Mouse (Mus musculus): ENCODE results near the gene Qtrt1. TPM values are rescaled to one million over a fixed set of nuclear protein-coding genes. Genes with fewer than 3 reads are reported as not detected.
A peak's percentile ranks its signal among the peaks of the same experiment; 100 is the strongest.

Gene Qtrt1
- polyA plus RNA-seq, 1 experiment: 37.5 TPM

GRCm38 (mm10) chr9:21451870-21452269 is 40.2 kb downstream of the Qtrt1 start:
- TF ChIP-seq POLR2A (IDR thresholded peaks at IDR 0.05; ENCODE audit: borderline replicate concordance, insufficient read depth, low read length): no peak
- no peak for TF ChIP-seq CTCF (IDR thresholded peaks at IDR 0.05; ENCODE audit: borderline replicate concordance, insufficient read depth, low read depth, low read length)
- Histone ChIP-seq H3K27ac (ENCODE audit: insufficient read depth, low read length) (no peak overlapping the region), H3K27me3 (ENCODE audit: control insufficient read depth, insufficient read depth, low read length) (no peaks in the 10 kb centered on the region), H3K4me1 (ENCODE audit: control insufficient read depth, insufficient read depth, low read length) (peaks cover 52% of the 10 kb centered on the region), H3K4me3 (replicated peaks; ENCODE audit: insufficient read depth, low read depth, low read length) (no peak overlapping the region)
- DNase-seq: peak in 1 of 2 experiments; percentile 34
- 44% methylated on average over 8 of the region's 8 CpGs for WGBS

- Histone ChIP-seq H3K27me3 (ENCODE audit: control insufficient read depth, insufficient read depth, low read length) (no peaks in the 10 kb centered on the region), H3K27ac (ENCODE audit: insufficient read depth, low read length) (peak overlapping the region; percentile 45; the same call in 1 of the 2 replicates), H3K4me3 (replicated peaks; ENCODE audit: insufficient read depth, low read depth, low read length) (no peak overlapping the region), H3K4me1 (ENCODE audit: control insufficient read depth, insufficient read depth, low read length) (peaks cover 47% of the 10 kb centered on the region)
- no peak for DNase-seq
- TF ChIP-seq POLR2A (IDR thresholded peaks at IDR 0.05; ENCODE audit: borderline replicate concordance, insufficient read depth, low read length): no peak
- no peak for TF ChIP-seq CTCF (IDR thresholded peaks at IDR 0.05; ENCODE audit: borderline replicate concordance, insufficient read depth, low read depth, low read length)
- 48% methylated on average over 7 of the region's 7 CpGs for WGBS
Observed at GRCm38 (mm10) chr9:21453003-21453402, 41.4 kb downstream of the Qtrt1 start.

GRCm38 (mm10) chr9:21453459-21453858 is 41.8 kb downstream of the Qtrt1 start:
- Histone ChIP-seq H3K4me1 (ENCODE audit: control insufficient read depth, insufficient read depth, low read length) (peaks cover 44% of the 10 kb centered on the region), H3K27ac (ENCODE audit: insufficient read depth, low read length) (peak overlapping the region; percentile 45; the same call in 1 of the 2 replicates), H3K4me3 (replicated peaks; ENCODE audit: insufficient read depth, low read depth, low read length) (no peak overlapping the region), H3K27me3 (ENCODE audit: control insufficient read depth, insufficient read depth, low read length) (no peaks in the 10 kb centered on the region)
- 57% methylated on average over 2 of the region's 2 CpGs for WGBS
- peak in 1 of 2 experiments; percentile 28 for DNase-seq
- TF ChIP-seq POLR2A (IDR thresholded peaks at IDR 0.05; ENCODE audit: borderline replicate concordance, insufficient read depth, low read length): no peak
- no peak for TF ChIP-seq CTCF (IDR thresholded peaks at IDR 0.05; ENCODE audit: borderline replicate concordance, insufficient read depth, low read depth, low read length)

GRCm38 (mm10) chr9:21454556-21454955 is 42.9 kb downstream of the Qtrt1 start:
- no peak for TF ChIP-seq POLR2A (IDR thresholded peaks at IDR 0.05; ENCODE audit: borderline replicate concordance, insufficient read depth, low read length)
- TF ChIP-seq CTCF (IDR thresholded peaks at IDR 0.05; ENCODE audit: borderline replicate concordance, insufficient read depth, low read depth, low read length): no peak
- H3K4me3 ChIP-seq (replicated peaks; ENCODE audit: insufficient read depth, low read depth, low read length): no peak overlapping the region
- WGBS: 38% methylated on average over 4 of the region's 4 CpGs
- H3K27me3 ChIP-seq (ENCODE audit: control insufficient read depth, insufficient read depth, low read length): no peaks in the 10 kb centered on the region
- H3K27ac ChIP-seq (ENCODE audit: insufficient read depth, low read length): 0 out of 2 replicates have a peak overlapping the region, but pooled peaks have one; percentile 40
- peaks cover 37% of the 10 kb centered on the region for H3K4me1 ChIP-seq (ENCODE audit: control insufficient read depth, insufficient read depth, low read length)
- no peak for DNase-seq

GRCm38 (mm10) chr9:21455103-21455770 is 43.6 kb downstream of the Qtrt1 start:
- no peak overlapping the region for H3K27ac ChIP-seq (ENCODE audit: insufficient read depth, low read length)
- TF ChIP-seq POLR2A (IDR thresholded peaks at IDR 0.05; ENCODE audit: borderline replicate concordance, insufficient read depth, low read length) (no peak), CTCF (IDR thresholded peaks at IDR 0.05; ENCODE audit: borderline replicate concordance, insufficient read depth, low read depth, low read length) (no peak)

GRCm38 (mm10) chr9:21456246-21456929 is 44.8 kb downstream of the Qtrt1 start:
- no peak for DNase-seq
- Histone ChIP-seq H3K27me3 (ENCODE audit: control insufficient read depth, insufficient read depth, low read length) (no peaks in the 10 kb centered on the region), H3K27ac (ENCODE audit: insufficient read depth, low read length) (no peak overlapping the region), H3K4me3 (replicated peaks; ENCODE audit: insufficient read depth, low read depth, low read length) (no peak overlapping the region), H3K4me1 (ENCODE audit: control insufficient read depth, insufficient read depth, low read length) (peaks cover 26% of the 10 kb centered on the region)
- WGBS: 86% methylated on average over 7 of the region's 7 CpGs
- no peak for TF ChIP-seq CTCF (IDR thresholded peaks at IDR 0.05; ENCODE audit: borderline replicate concordance, insufficient read depth, low read depth, low read length)
- no peak for TF ChIP-seq POLR2A (IDR thresholded peaks at IDR 0.05; ENCODE audit: borderline replicate concordance, insufficient read depth, low read length)

More at GRCm38 (mm10) chr9:21455103-21455770, 43.6 kb downstream of the Qtrt1 start:
- no peak overlapping the region for H3K4me3 ChIP-seq (replicated peaks; ENCODE audit: insufficient read depth, low read depth, low read length)
- H3K4me1 ChIP-seq (ENCODE audit: control insufficient read depth, insufficient read depth, low read length): peaks cover 30% of the 10 kb centered on the region
- H3K27me3 ChIP-seq (ENCODE audit: control insufficient read depth, insufficient read depth, low read length): no peaks in the 10 kb centered on the region
- DNase-seq: no peak
- WGBS: 76% methylated on average over 4 of the region's 4 CpGs

GRCm38 (mm10) chr9:21456930-21457634 is 45.4 kb downstream of the Qtrt1 start:
- TF ChIP-seq CTCF (IDR thresholded peaks at IDR 0.05; ENCODE audit: borderline replicate concordance, insufficient read depth, low read depth, low read length): no peak
- no peak for TF ChIP-seq POLR2A (IDR thresholded peaks at IDR 0.05; ENCODE audit: borderline replicate concordance, insufficient read depth, low read length)
- Histone ChIP-seq H3K27me3 (ENCODE audit: control insufficient read depth, insufficient read depth, low read length) (no peaks in the 10 kb centered on the region), H3K4me1 (ENCODE audit: control insufficient read depth, insufficient read depth, low read length) (peaks cover 19% of the 10 kb centered on the region), H3K4me3 (replicated peaks; ENCODE audit: insufficient read depth, low read depth, low read length) (no peak overlapping the region), H3K27ac (ENCODE audit: insufficient read depth, low read length) (no peak overlapping the region)
- WGBS: 76% methylated on average over 10 of the region's 10 CpGs
- DNase-seq: no peak
